Mouse (Mus musculus) spleen, postnatal 10 days (tissue): ENCODE results near the gene Clcn5.

Experiments used
- DNase-seq, 2 experiments: peaks; one replicate each; pipeline ENCODE4 v3.0.0; 2021 to 2022; ENCODE audit warnings: low spot score in 2 of 2

The Clcn5 gene

DNA sequence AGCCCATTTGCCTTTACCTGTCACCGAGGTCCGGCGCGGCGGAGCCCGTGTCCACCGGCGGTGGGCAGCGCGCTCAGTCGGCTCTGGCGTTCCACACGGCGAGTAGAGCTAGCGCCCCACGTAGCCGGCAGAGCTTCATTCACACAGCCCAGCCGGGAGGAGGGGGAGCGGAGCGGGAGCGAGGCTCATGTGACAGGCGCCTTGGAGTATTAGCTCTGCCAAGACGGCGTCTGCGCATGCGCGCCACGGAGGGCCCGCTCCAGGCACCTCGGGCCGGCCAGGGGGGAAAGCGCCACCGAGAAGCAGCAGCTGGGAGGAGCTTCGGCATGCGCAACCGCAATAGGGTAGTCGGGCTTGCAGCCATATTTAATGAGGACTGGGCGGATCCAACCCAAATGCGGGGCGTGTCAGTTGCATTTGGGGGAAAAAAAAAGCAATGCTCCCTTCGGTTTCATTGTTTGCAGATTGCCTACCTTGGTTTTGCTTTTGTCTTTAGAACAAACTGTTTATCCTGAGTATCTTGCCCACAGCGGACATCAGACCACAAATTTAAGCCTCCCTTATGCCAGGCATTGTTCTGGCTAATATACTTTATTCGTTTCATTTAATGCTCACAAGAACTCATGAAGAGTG lies at the start of gene Clcn5:
TSS of gene Clcn5 (minus strand) at position 270 of the 633 bp plus-strand sequence.
- DNase-seq: peak; percentile 73 to 91

GRCm38 (mm10) chrX:7325455-7325854 lies 6.3 kb upstream of the Clcn5 start:
- DNase-seq: peak in 1 of 2 experiments; percentile 14

DNA sequence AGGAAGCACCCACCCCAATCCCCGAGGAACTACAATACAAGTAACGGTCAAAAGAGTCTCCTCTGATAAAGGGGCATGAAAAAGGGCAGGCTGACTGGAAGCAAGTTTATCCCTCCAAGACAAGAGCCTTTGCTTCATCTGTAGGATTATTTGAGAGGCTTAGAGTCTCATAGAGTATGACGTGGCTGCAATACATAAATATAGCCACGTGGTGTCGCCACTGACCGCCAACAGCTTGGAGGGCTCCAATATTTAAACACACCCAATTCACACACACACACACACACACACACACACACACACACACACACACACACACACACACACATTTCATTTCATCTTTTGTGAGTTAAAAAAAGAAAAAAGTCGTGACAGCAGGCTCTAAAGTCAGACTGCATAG lies 3.1 kb upstream of the Clcn5 start:
- peak; percentile 18 to 64 for DNase-seq

DNA sequence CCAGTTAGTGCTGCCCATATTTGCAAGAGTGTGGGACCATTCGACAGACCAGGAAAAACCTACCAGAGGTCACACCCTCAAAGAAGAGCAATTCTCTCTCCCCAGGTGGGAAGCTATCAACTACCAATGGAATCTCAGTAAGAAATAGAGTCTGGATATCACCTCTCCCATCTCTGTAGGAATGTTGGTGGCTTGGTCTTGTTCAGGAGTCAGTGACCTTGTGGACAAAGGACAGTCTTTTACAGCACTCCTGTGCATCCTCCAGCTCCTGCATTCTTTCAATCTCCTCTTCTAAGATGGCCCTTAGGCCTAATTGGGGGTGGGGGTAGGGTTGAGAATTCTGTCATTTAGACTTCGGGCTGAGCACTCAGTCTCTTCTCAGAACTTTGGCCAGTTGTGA lies 1.4 kb upstream of the Clcn5 start:
- DNase-seq: no peak

DNA sequence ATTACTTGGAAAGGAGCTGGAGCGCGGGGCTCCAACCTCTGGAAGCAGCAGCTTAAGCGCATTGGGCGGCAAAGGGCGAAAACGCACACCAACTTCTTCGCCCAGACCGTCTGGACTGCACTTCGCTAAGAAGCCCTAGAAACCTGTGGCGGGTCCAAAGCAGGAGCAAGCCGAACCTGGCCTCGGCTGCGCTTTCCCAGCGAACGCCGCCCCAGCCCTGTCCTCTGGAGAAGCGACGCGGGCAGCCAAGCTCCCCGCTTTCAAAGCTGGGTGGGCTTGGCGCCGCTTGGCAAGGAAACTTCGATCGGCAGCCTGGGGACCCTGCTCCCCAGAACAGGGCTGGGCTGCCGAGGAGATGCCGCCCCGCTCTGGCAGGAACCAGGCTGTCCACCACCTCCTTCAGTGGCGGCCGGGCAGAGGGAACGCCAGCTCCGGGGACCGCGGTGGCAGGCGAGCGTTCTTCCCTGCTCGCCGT lies 570 bp downstream of the Clcn5 start:
- DNase-seq: no peak

DNA sequence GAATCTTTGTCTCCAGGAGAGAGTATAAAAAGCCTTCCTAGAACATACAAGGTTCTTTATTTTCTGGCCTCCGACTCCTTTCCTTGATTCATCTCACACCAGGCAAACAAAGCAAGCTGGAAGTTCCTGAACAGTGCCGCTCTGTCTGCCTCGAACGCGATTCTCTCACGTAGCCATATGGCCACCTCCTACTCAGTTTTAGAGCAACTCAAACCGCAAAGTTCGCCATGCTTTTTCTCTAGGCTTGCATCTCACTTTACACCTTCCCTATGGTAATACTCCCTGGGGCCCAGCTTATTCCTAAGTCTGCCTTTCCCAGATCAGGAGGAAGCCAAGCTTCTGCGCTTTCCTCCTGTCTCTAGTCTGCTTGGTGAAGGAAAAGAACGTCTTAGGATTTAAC lies 4.0 kb downstream of the Clcn5 start:
- DNase-seq: no peak

- no peak for DNase-seq
Observed at GRCm38 (mm10) chrX:7314645-7315044, 4.5 kb downstream of the Clcn5 start.

DNA sequence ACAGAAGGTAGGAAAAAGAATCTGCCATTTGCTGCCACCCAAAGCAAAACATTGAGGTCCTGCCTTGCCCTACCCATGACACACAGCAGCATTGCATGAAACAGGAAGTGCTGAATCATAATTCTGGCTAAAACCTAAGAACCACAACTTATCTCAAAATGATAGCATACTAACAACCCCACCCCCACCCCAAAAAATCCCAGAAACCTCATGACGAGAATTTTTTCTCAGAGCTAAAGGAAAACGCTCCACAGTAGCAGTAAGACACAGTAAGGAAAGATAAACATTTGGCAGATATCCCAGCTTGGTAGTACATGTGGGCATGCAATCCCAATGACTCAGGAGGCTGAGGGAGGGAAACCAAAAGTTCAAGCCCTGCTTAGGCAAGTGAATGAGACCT lies 10.9 kb downstream of the Clcn5 start:
- no peak for DNase-seq

GRCm38 (mm10) chrX:7306861-7307260 lies 12.3 kb downstream of the Clcn5 start:
- DNase-seq: no peak

DNA sequence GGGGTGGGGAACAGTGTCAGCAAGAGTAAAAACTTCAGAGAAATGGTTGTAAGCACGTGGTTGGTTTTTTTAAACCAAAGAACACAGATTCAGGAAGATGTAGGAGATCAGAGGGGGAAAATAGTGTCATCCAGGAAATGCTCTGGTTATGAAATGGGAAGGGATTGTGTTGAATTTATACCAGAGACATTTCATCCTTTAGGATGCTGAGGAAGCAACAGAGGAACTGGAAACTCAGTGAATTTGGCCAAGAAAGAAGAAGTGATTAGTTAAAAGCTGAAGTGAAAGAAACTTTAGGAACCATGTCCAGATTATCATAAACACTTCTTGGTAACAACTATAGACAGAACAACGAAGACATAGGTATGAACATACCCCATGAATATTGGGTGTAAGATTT lies 26.2 kb downstream of the Clcn5 start:
- DNase-seq: no peak

DNA sequence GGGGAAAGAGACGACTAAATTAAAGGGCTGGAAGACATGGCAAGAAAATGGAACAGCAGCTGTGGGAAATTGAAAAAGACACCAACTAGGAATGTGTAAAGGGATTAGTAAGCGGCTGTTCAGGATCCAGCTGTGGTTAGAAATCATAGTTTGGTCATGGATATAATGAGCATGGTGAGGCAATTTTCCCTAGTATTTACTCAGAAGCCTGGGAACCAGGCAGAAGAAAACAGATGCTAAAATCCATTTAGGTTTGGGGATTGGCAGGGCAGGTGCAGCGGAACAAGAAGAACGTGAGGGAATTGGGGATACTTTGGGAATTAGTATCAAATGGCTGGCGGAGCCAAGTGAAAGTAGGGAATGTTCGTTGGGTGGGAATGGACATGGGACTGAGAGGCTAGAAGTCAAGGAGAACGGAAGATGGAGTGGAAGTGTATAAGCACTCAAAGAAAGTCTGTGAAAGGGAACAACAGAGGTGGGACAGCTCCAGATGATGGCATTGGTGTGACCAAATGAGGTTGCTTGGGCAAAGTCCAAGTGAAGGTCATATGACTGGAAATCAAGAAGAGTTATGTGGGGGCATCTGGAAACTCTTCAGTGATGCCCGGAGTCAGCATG lies 26.9 kb downstream of the Clcn5 start:
- DNase-seq: no peak

GRCm38 (mm10) chrX:7288976-7289375 lies 30.2 kb downstream of the Clcn5 start:
- no peak for DNase-seq

DNA sequence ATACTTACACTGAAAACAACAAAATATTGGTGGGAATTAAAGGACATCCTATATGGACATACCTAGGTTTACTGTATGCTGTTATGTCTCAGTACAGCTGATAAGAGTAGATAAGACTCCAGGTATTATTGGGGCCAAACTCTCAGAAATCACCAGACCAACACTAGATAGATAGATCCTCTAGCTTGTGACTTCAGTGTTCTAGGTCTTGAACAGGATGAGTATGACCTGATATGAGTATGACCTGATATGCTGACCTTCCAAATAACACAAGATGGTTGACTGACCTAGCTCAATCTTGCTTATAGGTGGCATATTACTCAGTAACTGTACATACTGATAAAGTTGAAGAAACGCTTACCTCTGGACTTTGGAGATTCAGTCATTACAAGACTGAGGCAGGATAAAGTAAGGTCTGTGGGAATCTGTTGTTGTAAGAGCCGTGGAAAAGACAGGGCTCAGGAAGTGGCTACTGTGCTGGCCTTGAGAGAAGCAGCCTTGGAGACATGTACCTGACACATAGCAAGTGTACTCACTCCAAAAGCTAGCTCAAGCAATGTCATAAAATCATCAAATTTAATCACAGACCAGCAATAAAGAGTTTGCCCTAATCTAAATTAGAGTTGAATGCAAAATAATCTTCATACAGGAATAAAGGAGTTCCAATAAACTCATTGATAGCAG lies 32.0 kb downstream of the Clcn5 start:
- no peak for DNase-seq

DNA sequence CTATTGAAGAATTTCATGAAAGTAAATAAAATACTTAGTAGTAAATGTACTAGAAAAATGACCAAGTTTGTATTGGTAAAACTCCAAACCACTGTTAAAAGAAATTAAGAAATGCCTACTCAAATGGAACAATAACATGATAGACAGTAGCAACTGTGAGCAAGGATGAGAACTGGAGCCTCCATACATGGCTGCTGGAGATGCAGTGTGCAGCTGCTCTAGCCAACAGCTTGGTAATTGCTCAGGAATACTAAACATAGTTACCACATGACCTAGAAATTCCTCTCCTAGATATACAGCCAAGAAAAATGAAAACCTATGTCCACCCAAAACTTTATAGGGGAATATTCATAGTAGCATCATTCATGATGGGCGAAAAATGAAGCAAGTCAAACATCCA lies 36.5 kb downstream of the Clcn5 start:
- no peak for DNase-seq

DNA sequence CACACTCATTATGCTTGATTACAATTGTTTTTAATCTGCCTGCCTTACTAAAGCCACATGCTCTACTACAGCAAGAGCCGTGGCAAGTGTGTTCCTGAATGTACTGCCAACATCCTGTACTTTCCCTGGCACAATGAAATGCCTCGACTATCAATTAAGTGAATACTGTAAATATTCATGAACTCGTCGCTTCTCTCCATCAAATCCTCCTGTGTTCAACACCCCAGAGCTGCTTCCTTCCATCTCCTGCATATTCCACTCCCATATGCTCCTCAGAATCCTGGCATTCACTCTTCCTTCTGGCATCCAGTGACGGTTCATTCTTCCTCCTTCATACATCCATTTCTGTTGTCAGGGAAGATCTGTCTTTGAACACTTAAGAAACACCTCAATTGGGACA lies 39.4 kb downstream of the Clcn5 start:
- DNase-seq: no peak

DNA sequence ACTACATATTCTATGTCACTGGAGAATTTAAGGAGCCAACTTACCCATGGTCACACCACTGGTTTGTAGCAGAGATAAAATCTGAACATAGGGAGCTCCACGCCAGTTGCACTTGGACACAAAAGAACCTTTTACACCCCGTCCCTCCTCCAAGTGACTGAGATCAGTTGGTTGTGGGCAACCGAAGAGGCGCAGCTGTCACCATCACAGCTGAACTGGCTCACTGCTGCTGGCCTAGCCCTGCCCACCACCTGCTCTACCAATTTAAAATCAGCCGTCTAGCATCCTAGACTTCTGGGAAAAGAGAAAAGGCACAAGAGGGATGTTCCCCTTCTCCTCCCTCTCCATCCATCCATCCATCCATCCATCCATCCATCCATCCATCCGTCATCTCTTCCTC lies 42.6 kb downstream of the Clcn5 start:
- DNase-seq: no peak

- DNase-seq: no peak
Observed at GRCm38 (mm10) chrX:7261149-7261548, 58.0 kb downstream of the Clcn5 start.

DNA sequence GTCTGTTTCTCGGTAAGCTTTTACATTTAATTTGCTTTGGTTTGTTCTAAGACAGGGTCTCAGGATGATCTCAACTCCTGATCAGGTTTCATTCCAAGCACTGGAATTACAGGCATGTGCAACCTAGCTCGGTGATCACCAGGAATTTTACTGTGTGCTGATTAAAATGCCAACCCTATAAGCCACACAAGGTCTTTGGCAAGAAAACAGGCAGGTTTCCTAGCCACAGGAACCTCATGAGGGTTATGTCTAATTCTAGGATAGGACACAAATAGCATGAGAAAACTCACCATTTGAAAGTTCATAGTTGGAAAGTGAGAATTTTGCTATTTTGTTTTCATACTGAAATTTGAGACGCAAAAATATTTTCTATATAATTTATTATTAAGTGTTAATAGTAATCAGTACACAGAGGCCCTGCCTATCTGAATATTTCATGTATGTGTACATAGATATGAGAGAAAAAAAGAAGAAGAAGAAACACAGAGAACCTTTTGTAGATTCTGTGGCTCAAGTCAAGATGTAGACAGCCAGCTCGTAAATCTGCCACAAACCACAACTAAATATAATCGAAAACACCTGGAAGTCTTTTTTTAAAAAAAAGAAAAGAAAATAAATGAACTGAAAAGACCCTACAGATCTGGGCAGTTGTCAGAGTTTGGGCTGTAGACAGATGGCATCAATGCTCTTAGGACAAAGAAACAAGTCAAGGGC lies 58.6 kb downstream of the Clcn5 start:
- no peak for DNase-seq

- DNase-seq: no peak
Observed at GRCm38 (mm10) chrX:7259718-7260117, 59.4 kb downstream of the Clcn5 start.

GRCm38 (mm10) chrX:7256022-7256421 lies 63.1 kb downstream of the Clcn5 start:
- no peak for DNase-seq

- DNase-seq: no peak
Observed at GRCm38 (mm10) chrX:7204099-7204498, 115.1 kb downstream of the Clcn5 start.

- DNase-seq: no peak
Observed at GRCm38 (mm10) chrX:7203535-7203934, 115.6 kb downstream of the Clcn5 start.
